Mouse (Mus musculus) embryonic facial prominence, embryonic 15.5 days (tissue): ENCODE measurements around the gene Sdhb. TPM values are rescaled to one million over a fixed set of nuclear protein-coding genes. Genes with fewer than 3 reads are reported as not detected.

Source experiments
- ATAC-seq: fragments of 200-750 bp; cut with Nextera tagmentation; 2 replicates; pipeline ENCODE4 v1.8.0; 2017; ENCODE audit warnings: low read depth, moderate TSS enrichment; ENCODE audit not compliant: insufficient number of reproducible peaks, low FRiP score, low TSS enrichment
- H3K27ac ChIP-seq: fragments of 300-500 bp; sonication (generic); replicated peaks from 2 replicates; pipeline ENCODE4 v1.5.1; 2015; ENCODE audit warnings: mild to moderate bottlenecking, inconsistent platforms
- H3K27me3 ChIP-seq: fragments of 300-500 bp; sonication (generic); 2 replicates; pipeline ENCODE4 v1.6.1; 2015; ENCODE audit warnings: inconsistent platforms
- H3K36me3 ChIP-seq: fragments of 300-500 bp; sonication (generic); 2 replicates; pipeline ENCODE4 v1.6.1; 2015; ENCODE audit warnings: mild to moderate bottlenecking, inconsistent platforms
- H3K4me1 ChIP-seq: fragments of 300-500 bp; sonication (generic); 2 replicates; pipeline ENCODE4 v1.6.1; 2015; ENCODE audit warnings: inconsistent platforms
- H3K4me2 ChIP-seq: fragments of 300-500 bp; sonication (generic); replicated peaks from 2 replicates; pipeline ENCODE4 v1.6.1; 2015; ENCODE audit warnings: mild to moderate bottlenecking, inconsistent platforms
- H3K4me3 ChIP-seq: fragments of 300-500 bp; sonication (generic); replicated peaks from 2 replicates; pipeline ENCODE4 v1.5.1; 2015; ENCODE audit warnings: mild to moderate bottlenecking, inconsistent platforms
- H3K9ac ChIP-seq: fragments of 300-500 bp; sonication (generic); 2 replicates; pipeline ENCODE4 v1.6.1; 2015; ENCODE audit warnings: inconsistent platforms
- H3K9me3 ChIP-seq: fragments of 300-500 bp; sonication (generic); replicated peaks from 2 replicates; pipeline ENCODE4 v1.6.1; 2016; ENCODE audit warnings: inconsistent platforms
- WGBS: fragments of 180-500 bp; shearing (Covaris S2); methylation state at CpG from one replicate; pipeline ENCODE4 v1.1.7; 2015; 5-methylcytosine and 5-hydroxymethylcytosine counted together
- polyA plus RNA-seq: library from polyadenylated mRNA; unstranded; fragments of >200 nt; fragmentation: Nextera tagmentation; extraction: Ambion mirVana; gene quantifications from 2 replicates; pipeline ENCODE4 v1.2.1, GENCODE M21; 2015

Sdhb gene
- polyA plus RNA-seq, 1 experiment from 2014 or later = 362 TPM

- no peak for ATAC-seq
- Histone ChIP-seq H3K4me3 (no peak overlapping the region), H3K27me3 (no peaks in the 10 kb centered on the region), H3K27ac (no peak overlapping the region), H3K9me3 (no peaks in the 10 kb centered on the region), H3K9ac (no peak overlapping the region), H3K36me3 (peaks cover 85% of the 10 kb centered on the region), H3K4me1 (no peaks in the 10 kb centered on the region), H3K4me2 (no peak overlapping the region)
- 91% methylated on average over 8 of the region's 8 CpGs for WGBS
Measured at GRCm38 (mm10) chr4:140995811-140996210, 34.8 kb downstream of the Sdhb start.

- Histone ChIP-seq H3K9me3 (no peaks in the 10 kb centered on the region), H3K36me3 (peaks cover 95% of the 10 kb centered on the region), H3K27ac (no peak overlapping the region), H3K9ac (no peak overlapping the region), H3K27me3 (no peaks in the 10 kb centered on the region), H3K4me1 (no peaks in the 10 kb centered on the region), H3K4me3 (no peak overlapping the region), H3K4me2 (no peak overlapping the region)
- ATAC-seq = no peak
- WGBS = 95% methylated on average over 9 of the region's 9 CpGs
Measured at GRCm38 (mm10) chr4:140996812-140997211, 35.8 kb downstream of the Sdhb start.

DNA sequence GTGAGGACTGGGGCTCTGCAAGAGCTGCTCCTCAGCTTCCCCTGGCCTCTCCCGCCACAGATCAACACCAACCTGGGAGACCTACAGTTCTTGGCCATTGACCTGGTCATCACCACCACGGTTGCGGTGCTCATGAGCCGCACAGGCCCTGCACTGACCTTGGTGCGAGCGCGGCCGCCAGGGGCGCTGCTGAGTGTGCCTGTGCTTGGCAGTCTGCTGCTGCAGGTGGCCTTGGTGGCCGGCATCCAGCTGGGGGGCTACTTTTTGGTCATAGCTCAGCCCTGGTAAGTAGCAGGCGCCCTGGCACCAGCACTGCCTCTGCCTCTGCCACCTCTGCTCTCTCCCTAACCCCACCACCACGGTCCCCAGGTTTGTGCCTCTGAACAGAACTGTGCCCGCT, 45.0 kb downstream of the Sdhb start:
- peaks cover 10% of the 10 kb centered on the region for H3K4me1 ChIP-seq
- no peak overlapping the region for H3K9ac ChIP-seq
- no peak overlapping the region for H3K4me3 ChIP-seq
- ATAC-seq = no peak
- H3K36me3 ChIP-seq = peaks cover 74% of the 10 kb centered on the region
- no peak overlapping the region for H3K4me2 ChIP-seq
- H3K27me3 ChIP-seq = no peaks in the 10 kb centered on the region
- H3K27ac ChIP-seq = no peak overlapping the region
- H3K9me3 ChIP-seq = no peaks in the 10 kb centered on the region
- WGBS = 78% methylated on average over 12 of the region's 13 CpGs

GRCm38 (mm10) chr4:141008028-141008427, 47.0 kb downstream of the Sdhb start:
- H3K9me3 ChIP-seq = no peaks in the 10 kb centered on the region
- no peak for ATAC-seq
- no peak overlapping the region for H3K4me3 ChIP-seq
- no peak overlapping the region for H3K9ac ChIP-seq
- H3K27ac ChIP-seq = no peak overlapping the region
- 82% methylated on average over 8 of the region's 8 CpGs for WGBS
- peaks cover 29% of the 10 kb centered on the region for H3K4me1 ChIP-seq
- no peaks in the 10 kb centered on the region for H3K27me3 ChIP-seq
- no peak overlapping the region for H3K4me2 ChIP-seq
- peaks cover 55% of the 10 kb centered on the region for H3K36me3 ChIP-seq

DNA sequence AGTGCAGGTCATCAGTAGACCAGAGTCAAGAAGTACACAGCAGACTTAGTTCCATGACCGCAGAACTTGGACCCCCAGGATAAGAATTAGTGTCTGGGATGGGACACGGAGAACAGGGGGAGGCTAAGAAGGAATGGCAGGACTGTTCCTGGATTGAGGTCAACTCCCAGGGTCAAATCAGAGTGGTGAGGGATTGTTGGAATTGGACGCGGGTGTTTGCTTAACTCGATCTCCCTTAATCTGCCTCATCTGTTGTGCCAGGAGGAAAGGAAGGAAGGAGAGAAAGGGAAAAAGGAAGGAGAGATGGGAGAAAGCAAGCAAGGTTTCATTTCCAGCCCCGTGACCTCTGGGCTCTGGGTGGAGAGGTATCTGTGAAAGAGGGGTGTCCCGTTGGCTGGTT, 49.1 kb downstream of the Sdhb start, which contains the start of gene Mfap2:
Gene Mfap2 (plus strand): TSS at position 301 of the 400 bp plus-strand sequence.
- Histone ChIP-seq H3K4me2 (peak within 1 kb of the TSS; percentile 73), H3K9me3 (no peaks in the 10 kb centered on the region), H3K27ac (peak within 1 kb of the TSS; percentile 96), H3K4me1 (peaks cover 45% of the 10 kb centered on the region), H3K9ac (peak within 1 kb of the TSS; percentile 78), H3K36me3 (peaks cover 55% of the 10 kb centered on the region), H3K4me3 (peak within 1 kb of the TSS; percentile 69), H3K27me3 (no peaks in the 10 kb centered on the region)
- 5% methylated on average over 7 of the region's 7 CpGs for WGBS
- no peak for ATAC-seq

GRCm38 (mm10) chr4:141010526-141010925, 49.5 kb downstream of the Sdhb start:
- Histone ChIP-seq H3K27me3 (no peaks in the 10 kb centered on the region), H3K4me2 (peak overlapping the region; percentile 73), H3K4me3 (peak overlapping the region; percentile 69), H3K36me3 (peaks cover 55% of the 10 kb centered on the region), H3K27ac (peak overlapping the region; percentile 96), H3K4me1 (peaks cover 49% of the 10 kb centered on the region), H3K9me3 (no peaks in the 10 kb centered on the region), H3K9ac (peak overlapping the region; percentile 78)
- peak; percentile 85 for ATAC-seq
- under 1% methylated on average over 26 of the region's 26 CpGs for WGBS

- WGBS = under 1% methylated on average over 17 of the region's 17 CpGs
- H3K36me3 ChIP-seq = peaks cover 55% of the 10 kb centered on the region
- H3K4me1 ChIP-seq = peaks cover 51% of the 10 kb centered on the region
- no peaks in the 10 kb centered on the region for H3K9me3 ChIP-seq
- H3K4me3 ChIP-seq = peak overlapping the region; percentile 69
- no peaks in the 10 kb centered on the region for H3K27me3 ChIP-seq
- H3K9ac ChIP-seq = peak overlapping the region; percentile 78
- H3K4me2 ChIP-seq = peak overlapping the region; percentile 73
- H3K27ac ChIP-seq = peak overlapping the region; percentile 96
- peak; percentile 44; the same call in 1 of the 2 replicates for ATAC-seq
Measured at GRCm38 (mm10) chr4:141010941-141011429, 50.0 kb downstream of the Sdhb start.

GRCm38 (mm10) chr4:141011556-141012328, 50.7 kb downstream of the Sdhb start:
- H3K36me3 ChIP-seq = peaks cover 55% of the 10 kb centered on the region
- H3K4me3 ChIP-seq = peak overlapping the region; percentile 69
- peak overlapping the region; percentile 73 for H3K4me2 ChIP-seq
- peaks cover 59% of the 10 kb centered on the region for H3K4me1 ChIP-seq
- H3K27ac ChIP-seq = peak overlapping the region; percentile 96
- no peaks in the 10 kb centered on the region for H3K27me3 ChIP-seq
- H3K9ac ChIP-seq = peak overlapping the region; percentile 78
- WGBS = 19% methylated on average over 14 of the region's 14 CpGs
- peak; percentile 71 for ATAC-seq
- no peaks in the 10 kb centered on the region for H3K9me3 ChIP-seq

GRCm38 (mm10) chr4:141012558-141012957, 51.6 kb downstream of the Sdhb start:
- Histone ChIP-seq H3K4me2 (peak overlapping the region; percentile 73), H3K27me3 (no peaks in the 10 kb centered on the region), H3K27ac (peak overlapping the region; percentile 96), H3K4me1 (peaks cover 65% of the 10 kb centered on the region), H3K9ac (no peak overlapping the region), H3K4me3 (peak overlapping the region; percentile 69), H3K36me3 (peaks cover 50% of the 10 kb centered on the region), H3K9me3 (no peaks in the 10 kb centered on the region)
- 54% methylated on average over 10 of the region's 10 CpGs for WGBS
- ATAC-seq = no peak

GRCm38 (mm10) chr4:141014114-141014513, 53.1 kb downstream of the Sdhb start:
- peaks cover 78% of the 10 kb centered on the region for H3K4me1 ChIP-seq
- no peak for ATAC-seq
- H3K36me3 ChIP-seq = peaks cover 39% of the 10 kb centered on the region
- H3K9me3 ChIP-seq = no peaks in the 10 kb centered on the region
- no peak overlapping the region for H3K9ac ChIP-seq
- no peak overlapping the region for H3K4me2 ChIP-seq
- H3K4me3 ChIP-seq = no peak overlapping the region
- no peak overlapping the region; the same call in 1 of the 2 replicates for H3K27ac ChIP-seq
- H3K27me3 ChIP-seq = no peaks in the 10 kb centered on the region
- 71% methylated on average over 8 of the region's 8 CpGs for WGBS

DNA sequence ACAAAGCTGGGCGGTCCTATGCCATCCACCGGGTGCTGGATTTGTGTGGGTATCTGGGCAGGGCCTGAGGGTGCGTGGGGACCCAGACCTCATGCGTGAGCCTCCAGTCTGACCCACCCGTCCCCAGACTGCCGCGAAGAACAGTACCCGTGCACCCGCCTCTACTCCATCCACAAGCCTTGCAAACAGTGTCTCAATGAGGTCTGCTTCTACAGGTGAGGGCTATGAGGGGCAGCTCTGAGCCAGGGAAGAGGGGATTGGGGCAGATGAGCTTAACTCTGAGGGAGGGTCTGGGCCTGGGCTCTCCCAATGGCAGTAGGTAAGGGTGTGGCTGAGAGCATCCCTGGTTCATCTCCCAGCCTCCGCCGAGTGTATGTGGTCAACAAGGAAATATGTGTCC, 53.9 kb downstream of the Sdhb start:
- ATAC-seq = no peak

More for the DNA sequence above, 53.9 kb downstream of the Sdhb start:
- H3K27me3 ChIP-seq = no peaks in the 10 kb centered on the region
- no peak overlapping the region for H3K4me2 ChIP-seq
- no peak overlapping the region for H3K9ac ChIP-seq
- H3K27ac ChIP-seq = no peak overlapping the region
- peaks cover 39% of the 10 kb centered on the region for H3K36me3 ChIP-seq
- 90% methylated on average over 11 of the region's 11 CpGs for WGBS
- H3K4me1 ChIP-seq = peaks cover 82% of the 10 kb centered on the region
- H3K9me3 ChIP-seq = no peaks in the 10 kb centered on the region
- H3K4me3 ChIP-seq = no peak overlapping the region
